Mouse (Mus musculus): ENCODE measurements around the gene Cabp1. TPM values are rescaled to one million over a fixed set of nuclear protein-coding genes. Genes with fewer than 3 reads are reported as not detected.
"Not testable (repeated sequence)": the region's sequence is repeated elsewhere in the genome, so short reads cannot be mapped to it uniquely, and the experiment has no call there.

The Cabp1 gene
- polyA plus RNA-seq, 1 experiment from 2014 or later: 2.0 TPM

- H3K4me2 ChIP-seq (replicated peaks; ENCODE audit: low read depth, low read length): peak overlapping the region; percentile 76
Observed at GRCm38 (mm10) chr5:115155831-115156230, 38.4 kb downstream of the Cabp1 start.

DNA sequence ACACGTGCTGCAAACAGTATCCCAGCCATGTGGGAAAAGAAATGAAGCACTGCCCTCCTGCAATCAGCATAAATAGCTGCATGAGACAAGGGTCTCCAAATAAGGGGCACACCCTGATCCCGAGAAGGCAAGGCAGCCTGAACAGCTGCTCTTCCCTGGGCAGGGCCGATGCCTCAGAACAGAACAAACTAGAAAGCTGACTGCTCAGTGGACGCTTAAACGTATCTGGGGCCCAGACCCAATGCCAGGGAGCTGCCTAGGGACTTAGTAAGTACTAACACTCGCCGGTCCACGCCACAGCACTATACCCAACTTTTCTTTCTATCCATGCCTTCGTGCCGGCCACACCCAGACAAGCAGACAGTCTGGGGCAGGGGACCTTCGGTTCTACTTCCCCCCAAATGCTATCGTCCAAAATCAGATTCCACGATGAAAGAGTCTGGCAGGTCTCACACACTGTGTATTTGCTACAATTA lies 39.0 kb downstream of the Cabp1 start:
- H3K27me3 ChIP-seq (ENCODE audit: control insufficient read depth, insufficient read depth, low read length): no peaks in the 10 kb centered on the region
- no peak for ATAC-seq (ENCODE audit: low FRiP score, low TSS enrichment)
- H3K4me3 ChIP-seq (ENCODE audit: low read length): peak overlapping the region; percentile 99
- H3K9ac ChIP-seq (ENCODE audit: low read depth, low read length): peak overlapping the region; percentile 98; the same call in 1 of the 2 replicates
- peaks cover 60% of the 10 kb centered on the region for H3K4me1 ChIP-seq (ENCODE audit: control insufficient read depth, insufficient read depth, low read length)
- peaks cover 16% of the 10 kb centered on the region for H3K36me3 ChIP-seq (ENCODE audit: control insufficient read depth, insufficient read depth, low read length)
- peak overlapping the region; percentile 76 for H3K4me2 ChIP-seq (replicated peaks; ENCODE audit: low read depth, low read length)
- H3K9me3 ChIP-seq (ENCODE audit: control insufficient read depth, low read length): no peaks in the 10 kb centered on the region
- no peak overlapping the region for H3K27ac ChIP-seq (ENCODE audit: low read depth, low read length)
- 61% methylated on average over 13 of the region's 13 CpGs for WGBS

More at GRCm38 (mm10) chr5:115155831-115156230, 38.4 kb downstream of the Cabp1 start:
- Histone ChIP-seq H3K36me3 (ENCODE audit: control insufficient read depth, insufficient read depth, low read length) (peaks cover 9% of the 10 kb centered on the region), H3K27me3 (ENCODE audit: control insufficient read depth, insufficient read depth, low read length) (no peaks in the 10 kb centered on the region), H3K4me3 (ENCODE audit: low read length) (peak overlapping the region; percentile 99), H3K27ac (ENCODE audit: low read depth, low read length) (no peak overlapping the region; the same call in 1 of the 2 replicates), H3K4me1 (ENCODE audit: control insufficient read depth, insufficient read depth, low read length) (peaks cover 60% of the 10 kb centered on the region), H3K9me3 (ENCODE audit: control insufficient read depth, low read length) (no peaks in the 10 kb centered on the region), H3K9ac (ENCODE audit: low read depth, low read length) (peak overlapping the region; percentile 98)
- 37% methylated on average over 5 of the region's 5 CpGs for WGBS
- ATAC-seq (ENCODE audit: low FRiP score, low TSS enrichment): no peak

DNA sequence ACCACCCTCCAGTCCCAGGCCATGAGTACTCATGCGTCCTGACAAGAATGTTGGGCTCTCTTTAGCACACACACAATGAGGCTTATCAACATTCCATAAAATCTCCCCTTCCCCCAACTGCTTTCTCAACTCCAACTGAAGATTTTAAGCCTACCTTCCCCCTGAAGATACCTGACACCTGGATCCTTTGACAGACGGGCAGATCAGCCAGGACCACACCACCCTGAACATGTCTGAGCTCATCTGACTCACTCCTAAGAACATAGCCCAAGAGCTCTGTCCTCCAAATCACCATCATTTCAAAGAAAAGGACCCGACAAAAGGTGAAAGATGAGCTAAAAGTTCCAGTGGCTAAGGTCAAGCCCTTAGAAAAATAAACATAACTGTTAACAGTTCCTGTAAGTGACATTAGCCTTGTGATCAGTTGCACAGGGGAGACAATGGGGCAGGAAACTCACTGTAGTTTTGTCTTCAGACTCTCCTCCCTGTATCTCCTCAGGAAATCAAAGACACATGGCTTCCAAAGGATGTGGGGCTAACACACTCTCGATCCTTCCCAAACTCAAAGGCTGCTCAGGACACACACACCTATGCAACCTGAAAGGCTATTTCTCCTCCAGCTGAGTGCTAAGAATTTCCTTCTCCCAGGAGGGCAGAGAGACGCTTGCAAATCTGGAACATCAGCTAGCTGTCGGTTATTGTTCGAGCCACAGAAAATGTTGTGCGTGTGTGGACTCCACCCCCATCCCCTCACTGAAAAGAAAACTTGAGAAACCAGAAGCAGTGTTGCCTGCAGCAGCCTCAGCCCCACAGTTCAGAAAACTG lies 41.8 kb downstream of the Cabp1 start:
- Histone ChIP-seq H3K36me3 (ENCODE audit: control insufficient read depth, insufficient read depth, low read length) (peaks cover 44% of the 10 kb centered on the region), H3K4me1 (ENCODE audit: control insufficient read depth, insufficient read depth, low read length) (peaks cover 53% of the 10 kb centered on the region), H3K27me3 (ENCODE audit: control insufficient read depth, insufficient read depth, low read length) (no peaks in the 10 kb centered on the region), H3K9me3 (ENCODE audit: control insufficient read depth, low read length) (no peaks in the 10 kb centered on the region; the same call in 1 of the 2 replicates), H3K27ac (ENCODE audit: low read depth, low read length) (peak overlapping the region; percentile 67; the same call in 1 of the 2 replicates), H3K4me2 (replicated peaks; ENCODE audit: low read depth, low read length) (no peak overlapping the region; the same call in 1 of the 2 replicates), H3K4me3 (ENCODE audit: low read length) (no peak overlapping the region), H3K9ac (ENCODE audit: low read depth, low read length) (peak overlapping the region; percentile 18; the same call in 1 of the 2 replicates)
- ATAC-seq (ENCODE audit: low FRiP score, low TSS enrichment): no peak
- 25% methylated on average over 8 of the region's 8 CpGs for WGBS

GRCm38 (mm10) chr5:115151457-115151856 lies 42.7 kb downstream of the Cabp1 start:
- Histone ChIP-seq H3K4me3 (ENCODE audit: low read length) (no peak overlapping the region), H3K27ac (ENCODE audit: low read depth, low read length) (peak overlapping the region; percentile 67; the same call in 1 of the 2 replicates), H3K4me2 (replicated peaks; ENCODE audit: low read depth, low read length) (peak overlapping the region; percentile 19; the same call in 1 of the 2 replicates), H3K36me3 (ENCODE audit: control insufficient read depth, insufficient read depth, low read length) (peaks cover 53% of the 10 kb centered on the region), H3K27me3 (ENCODE audit: control insufficient read depth, insufficient read depth, low read length) (no peaks in the 10 kb centered on the region), H3K4me1 (ENCODE audit: control insufficient read depth, insufficient read depth, low read length) (peaks cover 49% of the 10 kb centered on the region), H3K9me3 (ENCODE audit: control insufficient read depth, low read length) (no peaks in the 10 kb centered on the region; the same call in 1 of the 2 replicates), H3K9ac (ENCODE audit: low read depth, low read length) (no peak overlapping the region)
- 42% methylated on average over 13 of the region's 13 CpGs for WGBS
- peak; percentile 78 for ATAC-seq (ENCODE audit: low FRiP score, low TSS enrichment)

GRCm38 (mm10) chr5:115150991-115151390 lies 43.2 kb downstream of the Cabp1 start:
- Histone ChIP-seq H3K9me3 (ENCODE audit: control insufficient read depth, low read length) (no peaks in the 10 kb centered on the region; the same call in 1 of the 2 replicates), H3K27ac (ENCODE audit: low read depth, low read length) (peak overlapping the region; percentile 67; the same call in 1 of the 2 replicates), H3K4me1 (ENCODE audit: control insufficient read depth, insufficient read depth, low read length) (peaks cover 44% of the 10 kb centered on the region), H3K36me3 (ENCODE audit: control insufficient read depth, insufficient read depth, low read length) (peaks cover 57% of the 10 kb centered on the region), H3K9ac (ENCODE audit: low read depth, low read length) (no peak overlapping the region), H3K4me3 (ENCODE audit: low read length) (no peak overlapping the region), H3K4me2 (replicated peaks; ENCODE audit: low read depth, low read length) (no peak overlapping the region; the same call in 1 of the 2 replicates), H3K27me3 (ENCODE audit: control insufficient read depth, insufficient read depth, low read length) (no peaks in the 10 kb centered on the region)
- ATAC-seq (ENCODE audit: low FRiP score, low TSS enrichment): no peak
- WGBS: 43% methylated on average over 5 of the region's 5 CpGs

DNA sequence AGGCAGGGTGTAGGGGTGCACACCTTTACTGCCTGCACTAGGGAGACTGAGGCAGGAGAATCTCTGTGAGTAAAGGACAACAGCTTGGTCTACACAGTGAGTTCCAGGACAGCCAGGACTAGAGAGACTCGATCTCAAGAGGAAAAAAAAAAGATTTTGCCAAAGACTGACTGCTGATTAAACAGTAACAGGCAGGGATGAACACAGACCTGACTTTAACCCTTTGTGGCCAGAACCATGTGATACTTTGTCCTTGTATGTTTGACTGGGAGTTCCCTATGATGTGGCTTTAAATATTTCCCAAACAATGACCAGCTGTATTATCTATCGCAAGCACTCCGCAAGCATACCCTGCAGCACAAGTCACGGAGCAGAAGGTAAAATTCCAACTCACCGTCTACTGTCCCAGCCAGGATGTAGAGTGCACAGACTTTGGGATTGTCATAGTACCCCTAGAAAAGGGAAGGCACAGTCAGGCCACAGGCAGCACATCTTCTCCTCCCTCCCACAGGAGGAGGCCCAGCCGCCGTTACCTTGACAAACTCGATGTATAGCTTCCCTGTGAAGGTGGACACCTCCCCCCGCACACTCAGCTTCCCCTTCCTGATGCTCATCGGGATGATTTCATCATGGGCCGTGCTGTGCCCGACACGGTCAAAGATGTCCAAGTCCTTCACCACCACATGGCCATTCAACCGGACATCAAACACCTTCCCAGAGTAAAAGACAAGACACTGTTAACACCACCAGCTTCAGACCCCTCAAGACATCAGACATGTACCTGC lies 44.3 kb downstream of the Cabp1 start:
- H3K27me3 ChIP-seq (ENCODE audit: control insufficient read depth, insufficient read depth, low read length): no peaks in the 10 kb centered on the region
- H3K36me3 ChIP-seq (ENCODE audit: control insufficient read depth, insufficient read depth, low read length): peaks cover 67% of the 10 kb centered on the region
- no peaks in the 10 kb centered on the region; the same call in 1 of the 2 replicates for H3K9me3 ChIP-seq (ENCODE audit: control insufficient read depth, low read length)
- H3K9ac ChIP-seq (ENCODE audit: low read depth, low read length): no peak overlapping the region
- ATAC-seq (ENCODE audit: low FRiP score, low TSS enrichment): no peak
- H3K4me3 ChIP-seq (ENCODE audit: low read length): no peak overlapping the region
- peaks cover 33% of the 10 kb centered on the region for H3K4me1 ChIP-seq (ENCODE audit: control insufficient read depth, insufficient read depth, low read length)
- no peak overlapping the region for H3K27ac ChIP-seq (ENCODE audit: low read depth, low read length)
- no peak overlapping the region for H3K4me2 ChIP-seq (replicated peaks; ENCODE audit: low read depth, low read length)
- 94% methylated on average over 14 of the region's 14 CpGs for whole genome bisulfite sequencing

- Histone ChIP-seq H3K4me1 (ENCODE audit: control insufficient read depth, insufficient read depth, low read length) (peaks cover 24% of the 10 kb centered on the region), H3K36me3 (ENCODE audit: control insufficient read depth, insufficient read depth, low read length) (peaks cover 76% of the 10 kb centered on the region)
- no CpG with 5 or more reads among the region's 1 CpGs for WGBS
- H3K4me2 ChIP-seq (replicated peaks; ENCODE audit: low read depth, low read length); H3K9ac ChIP-seq (ENCODE audit: low read depth, low read length); H3K27ac ChIP-seq (ENCODE audit: low read depth, low read length); H3K4me3 ChIP-seq (ENCODE audit: low read length); H3K27me3 ChIP-seq (ENCODE audit: control insufficient read depth, insufficient read depth, low read length); ATAC-seq (ENCODE audit: low FRiP score, low TSS enrichment); H3K9me3 ChIP-seq (ENCODE audit: control insufficient read depth, low read length): not testable (repeated sequence)
Observed at GRCm38 (mm10) chr5:115148872-115149271, 45.3 kb downstream of the Cabp1 start.

- Histone ChIP-seq H3K27me3 (ENCODE audit: control insufficient read depth, insufficient read depth, low read length) (no peaks in the 10 kb centered on the region), H3K27ac (ENCODE audit: low read depth, low read length) (no peak overlapping the region), H3K4me3 (ENCODE audit: low read length) (no peak overlapping the region), H3K9ac (ENCODE audit: low read depth, low read length) (no peak overlapping the region), H3K4me2 (replicated peaks; ENCODE audit: low read depth, low read length) (no peak overlapping the region), H3K9me3 (ENCODE audit: control insufficient read depth, low read length) (no peaks in the 10 kb centered on the region; the same call in 1 of the 2 replicates), H3K4me1 (ENCODE audit: control insufficient read depth, insufficient read depth, low read length) (peaks cover 20% of the 10 kb centered on the region), H3K36me3 (ENCODE audit: control insufficient read depth, insufficient read depth, low read length) (peaks cover 76% of the 10 kb centered on the region)
- ATAC-seq (ENCODE audit: low FRiP score, low TSS enrichment): no peak
- 88% methylated on average over 8 of the region's 8 CpGs for WGBS
Observed at GRCm38 (mm10) chr5:115148378-115148777, 45.8 kb downstream of the Cabp1 start.
